Mouse (Mus musculus): ENCODE results near the gene Apoh. TPM values are rescaled to one million over a fixed set of nuclear protein-coding genes. Genes with fewer than 3 reads are reported as not detected.

The Apoh gene
- total and polyA plus RNA-seq, 3 experiments, result 0.95 TPM; not detected in 2

GRCm38 (mm10) chr11:108311912-108312311 lies 31.2 kb upstream of the Apoh start:
- DNase-seq (ENCODE audit: extremely low read depth), result peak; percentile 47

GRCm38 (mm10) chr11:108312516-108312915 lies 30.6 kb upstream of the Apoh start:
- H3K4me2 ChIP-seq (ENCODE audit: insufficient read depth, low read depth, poor library complexity, severe bottlenecking), result 0 out of 2 replicates have a peak overlapping the region, but pooled peaks have one; percentile 18
- H3K4me3 ChIP-seq (replicated peaks in 1 of 3; ENCODE audit: low read depth in 2 of 3, low read length in 2 of 3, poor library complexity in 1 of 3), result no peak overlapping the region
- no peak for TF ChIP-seq MAX (IDR thresholded peaks at IDR 0.05; ENCODE audit: low read length)
- no peak for TF ChIP-seq ZC3H11A (IDR thresholded peaks at IDR 0.05; ENCODE audit: low read depth, low read length)
- TF ChIP-seq JUND (conservative IDR thresholded peaks at IDR 0.05; ENCODE audit: low read depth, low read length), result no peak
- TF ChIP-seq CTCF (conservative IDR thresholded peaks at IDR 0.05 in 1 of 2, IDR thresholded peaks at IDR 0.05 in 1 of 2; ENCODE audit: low read depth in 2 of 2, low read length in 2 of 2), result no peak
- TF ChIP-seq MAFK (IDR thresholded peaks at IDR 0.05; ENCODE audit: insufficient replicate concordance, low read length), result no peak
- TF ChIP-seq E2F4 (IDR thresholded peaks at IDR 0.05; ENCODE audit: insufficient replicate concordance, low read depth, low read length), result no peak
- no peak for TF ChIP-seq USF2 (conservative IDR thresholded peaks at IDR 0.05; ENCODE audit: low read depth, low read length)
- no peak for TF ChIP-seq JUN (IDR thresholded peaks at IDR 0.05; ENCODE audit: insufficient read depth, low read depth, low read length)
- TF ChIP-seq RAD21 (IDR thresholded peaks at IDR 0.05; ENCODE audit: low read depth, low read length), result no peak
- TF ChIP-seq ZMIZ1 (IDR thresholded peaks at IDR 0.05; ENCODE audit: low read depth, low read length), result no peak
- TF ChIP-seq MAZ (IDR thresholded peaks at IDR 0.05; ENCODE audit: low read depth, low read length), result no peak
- dilution Hi-C loops (cut with MboI; ENCODE audit: extremely low pct_ligation_motif_present, extremely low pct_unique_long_range_greater_than_20kb, low sequenced_read_pairs) (no loop called here), in situ Hi-C loops (cut with MboI; ENCODE audit: low pct_ligation_motif_present, low pct_unique_long_range_greater_than_20kb, low sequenced_read_pairs) (no loop called here)
- H3K9me3 ChIP-seq (replicated peaks; ENCODE audit: low read length), result no peaks in the 10 kb centered on the region
- no peaks in the 10 kb centered on the region for H3K27me3 ChIP-seq (replicated peaks)
- H3K79me2 ChIP-seq (replicated peaks; ENCODE audit: control insufficient read depth, extremely low read depth, insufficient read depth, poor library complexity, severe bottlenecking), result peaks cover 28% of the 10 kb centered on the region
- no peak overlapping the region for H3K9ac ChIP-seq (ENCODE audit: insufficient read depth, low read depth)
- H3K27ac ChIP-seq (ENCODE audit: insufficient read depth, low read depth), result no peak overlapping the region
- no peak for DNase-seq (ENCODE audit: extremely low read depth)
- H3K36me3 ChIP-seq (replicated peaks in 1 of 2; ENCODE audit: control insufficient read depth in 1 of 2, insufficient read depth in 1 of 2, low read length in 1 of 2), result peaks cover 7 to 76% of the 10 kb centered on the region in 2 experiments
- H3K4me1 ChIP-seq (ENCODE audit: control insufficient read depth in 1 of 2, insufficient read depth in 2 of 2), result peaks cover 3 to 43% of the 10 kb centered on the region in 2 experiments

More at GRCm38 (mm10) chr11:108311912-108312311, 31.2 kb upstream of the Apoh start:
- dilution Hi-C loops (cut with MboI; ENCODE audit: extremely low pct_ligation_motif_present, extremely low pct_unique_long_range_greater_than_20kb, low sequenced_read_pairs) (no loop called here), in situ Hi-C loops (cut with MboI; ENCODE audit: low pct_ligation_motif_present, low pct_unique_long_range_greater_than_20kb, low sequenced_read_pairs) (no loop called here)
- no peak overlapping the region for H3K4me2 ChIP-seq (ENCODE audit: insufficient read depth, low read depth, poor library complexity, severe bottlenecking)
- H3K27me3 ChIP-seq (replicated peaks), result no peaks in the 10 kb centered on the region
- H3K4me3 ChIP-seq (replicated peaks in 1 of 3; ENCODE audit: low read depth in 2 of 3, low read length in 2 of 3, poor library complexity in 1 of 3), result no peak overlapping the region
- TF ChIP-seq PAX5 (IDR thresholded peaks at IDR 0.05; ENCODE audit: low read length), result no peak
- 0 out of 2 replicates have a peak, but pooled peaks have one; percentile 7 for TF ChIP-seq IRF4 (IDR thresholded peaks at IDR 0.05; ENCODE audit: low read depth, low read length)
- no peak for TF ChIP-seq ZNF384 (IDR thresholded peaks at IDR 0.05; ENCODE audit: low read depth, low read length)
- TF ChIP-seq MAFK (IDR thresholded peaks at IDR 0.05; ENCODE audit: insufficient replicate concordance, low read length), result no peak
- TF ChIP-seq NRF1 (IDR thresholded peaks at IDR 0.05; ENCODE audit: low read depth, low read length), result no peak
- no peak for TF ChIP-seq EP300 (IDR thresholded peaks at IDR 0.05; ENCODE audit: low read length)
- TF ChIP-seq BHLHE40 (IDR thresholded peaks at IDR 0.05; ENCODE audit: low read depth, low read length), result no peak
- TF ChIP-seq ZMIZ1 (IDR thresholded peaks at IDR 0.05; ENCODE audit: low read depth, low read length), result no peak
- TF ChIP-seq ZC3H11A (IDR thresholded peaks at IDR 0.05; ENCODE audit: low read depth, low read length), result no peak
- no peak for TF ChIP-seq POLR2A (IDR thresholded peaks at IDR 0.05; ENCODE audit: low read depth, low read length)
- no peak for TF ChIP-seq UBTF (IDR thresholded peaks at IDR 0.05; ENCODE audit: low read depth, low read length)
- 0 out of 2 replicates have a peak, but pooled peaks have one; percentile 34 for TF ChIP-seq SIN3A (IDR thresholded peaks at IDR 0.05; ENCODE audit: low read length)
- peak; percentile 28; the same call in 1 of the 2 replicates for TF ChIP-seq ETS1 (conservative IDR thresholded peaks at IDR 0.05; ENCODE audit: low read depth, low read length)
- TF ChIP-seq ZKSCAN1 (IDR thresholded peaks at IDR 0.05; ENCODE audit: borderline replicate concordance, low read depth, low read length), result no peak
- TF ChIP-seq JUND (conservative IDR thresholded peaks at IDR 0.05; ENCODE audit: low read depth, low read length), result no peak
- TF ChIP-seq MEF2A (IDR thresholded peaks at IDR 0.05; ENCODE audit: borderline replicate concordance, low read depth, low read length), result peak; percentile 42; the same call in 1 of the 2 replicates
- TF ChIP-seq CTCF (conservative IDR thresholded peaks at IDR 0.05 in 1 of 2, IDR thresholded peaks at IDR 0.05 in 1 of 2; ENCODE audit: low read depth in 2 of 2, low read length in 2 of 2), result no peak
- TF ChIP-seq HCFC1 (IDR thresholded peaks at IDR 0.05; ENCODE audit: low read depth, low read length), result no peak
- no peak for TF ChIP-seq TCF12 (IDR thresholded peaks at IDR 0.05; ENCODE audit: low read depth, low read length)
- no peak for TF ChIP-seq RAD21 (IDR thresholded peaks at IDR 0.05; ENCODE audit: low read depth, low read length)
- TF ChIP-seq CHD2 (IDR thresholded peaks at IDR 0.05; ENCODE audit: low read length), result 0 out of 2 replicates have a peak, but pooled peaks have one; percentile 13
- H3K9me3 ChIP-seq (replicated peaks; ENCODE audit: low read length), result no peaks in the 10 kb centered on the region
- no peak overlapping the region for H3K27ac ChIP-seq (ENCODE audit: insufficient read depth, low read depth)
- peaks cover 3 to 41% of the 10 kb centered on the region in 2 experiments for H3K4me1 ChIP-seq (ENCODE audit: control insufficient read depth in 1 of 2, insufficient read depth in 2 of 2)
- H3K9ac ChIP-seq (ENCODE audit: insufficient read depth, low read depth), result no peak overlapping the region
- H3K79me2 ChIP-seq (replicated peaks; ENCODE audit: control insufficient read depth, extremely low read depth, insufficient read depth, poor library complexity, severe bottlenecking), result peaks cover 25% of the 10 kb centered on the region
- H3K36me3 ChIP-seq (replicated peaks in 1 of 2; ENCODE audit: control insufficient read depth in 1 of 2, insufficient read depth in 1 of 2, low read length in 1 of 2), result peaks cover 7 to 76% of the 10 kb centered on the region in 2 experiments

Measured in CH12.LX (cell line).